Mouse (Mus musculus) embryo, embryonic 9.5 days (tissue): ENCODE results near the gene Ddx41.

Experiments
- DNase-seq: peaks from one replicate; pipeline ENCODE4 v3.0.0-alpha.2; 2017; ENCODE audit errors: extremely low spot score

Ddx41 gene

GRCm38 (mm10) chr13:55508531-55508930 is 27.9 kb downstream of the Ddx41 start:
- no peak for DNase-seq

- no peak for DNase-seq
These were observed 28.6 kb downstream of the Ddx41 start for GRCm38 (mm10) chr13:55507877-55508276.

- no peak for DNase-seq
These were observed 29.8 kb downstream of the Ddx41 start for GRCm38 (mm10) chr13:55506697-55507096.

- no peak for DNase-seq
These were observed 30.6 kb downstream of the Ddx41 start for GRCm38 (mm10) chr13:55505810-55506209.

- no peak for DNase-seq
These were observed 32.1 kb downstream of the Ddx41 start for GRCm38 (mm10) chr13:55504390-55504789.

- DNase-seq, result no peak
These were observed 34.1 kb downstream of the Ddx41 start for GRCm38 (mm10) chr13:55502405-55502804.

GRCm38 (mm10) chr13:55500575-55500974 is 35.9 kb downstream of the Ddx41 start:
- DNase-seq, result no peak

- DNase-seq, result no peak
These were observed 37.6 kb downstream of the Ddx41 start for GRCm38 (mm10) chr13:55498906-55499305.

- no peak for DNase-seq
These were observed 39.8 kb downstream of the Ddx41 start for GRCm38 (mm10) chr13:55496661-55497060.

- no peak for DNase-seq
These were observed 40.8 kb downstream of the Ddx41 start for GRCm38 (mm10) chr13:55495702-55496101.

- no peak for DNase-seq
These were observed 41.4 kb downstream of the Ddx41 start for GRCm38 (mm10) chr13:55494883-55495621.

- no peak for DNase-seq
These were observed 42.2 kb downstream of the Ddx41 start for GRCm38 (mm10) chr13:55494257-55494656.

GRCm38 (mm10) chr13:55487578-55488498 is 48.6 kb downstream of the Ddx41 start, which contains the start of gene Dbn1:
TSS of gene Dbn1 (minus strand) at chr13:55488111.
- DNase-seq, result peak; percentile 86

GRCm38 (mm10) chr13:55486916-55487577 is 49.4 kb downstream of the Ddx41 start:
- DNase-seq, result peak; percentile 80

GRCm38 (mm10) chr13:55486029-55486794 is 50.2 kb downstream of the Ddx41 start:
- DNase-seq, result peak; percentile 33

GRCm38 (mm10) chr13:55484520-55485088 is 51.9 kb downstream of the Ddx41 start:
- DNase-seq, result no peak

- DNase-seq, result peak; percentile 57
These were observed 52.9 kb downstream of the Ddx41 start for GRCm38 (mm10) chr13:55483593-55483992.

- no peak for DNase-seq
These were observed 53.4 kb downstream of the Ddx41 start for GRCm38 (mm10) chr13:55483071-55483470.

GRCm38 (mm10) chr13:55482542-55482941 is 53.9 kb downstream of the Ddx41 start:
- DNase-seq, result no peak
